Mouse (Mus musculus) layer of hippocampus, adult 8-10 months (tissue): ENCODE measurements around the gene Tmem30a. TPM values are rescaled to one million over a fixed set of nuclear protein-coding genes. Genes with fewer than 3 reads are reported as not detected.
A peak's percentile ranks its signal among the peaks of the same experiment; 100 is the strongest.

Experiments
- DNase-seq, 2 experiments: peaks; one replicate each; pipeline ENCODE4 v3.0.0; 2022; ENCODE audit warnings: low spot score in 2 of 2
- total RNA-seq, 4 experiments: library from RNA; stranded (reverse); gene quantifications; 2 replicates each; pipeline ENCODE4 v1.2.4; 2022

Tmem30a gene
- 100 to 1,000 TPM; 230 to 260 (median 239) TPM for total RNA-seq

DNA sequence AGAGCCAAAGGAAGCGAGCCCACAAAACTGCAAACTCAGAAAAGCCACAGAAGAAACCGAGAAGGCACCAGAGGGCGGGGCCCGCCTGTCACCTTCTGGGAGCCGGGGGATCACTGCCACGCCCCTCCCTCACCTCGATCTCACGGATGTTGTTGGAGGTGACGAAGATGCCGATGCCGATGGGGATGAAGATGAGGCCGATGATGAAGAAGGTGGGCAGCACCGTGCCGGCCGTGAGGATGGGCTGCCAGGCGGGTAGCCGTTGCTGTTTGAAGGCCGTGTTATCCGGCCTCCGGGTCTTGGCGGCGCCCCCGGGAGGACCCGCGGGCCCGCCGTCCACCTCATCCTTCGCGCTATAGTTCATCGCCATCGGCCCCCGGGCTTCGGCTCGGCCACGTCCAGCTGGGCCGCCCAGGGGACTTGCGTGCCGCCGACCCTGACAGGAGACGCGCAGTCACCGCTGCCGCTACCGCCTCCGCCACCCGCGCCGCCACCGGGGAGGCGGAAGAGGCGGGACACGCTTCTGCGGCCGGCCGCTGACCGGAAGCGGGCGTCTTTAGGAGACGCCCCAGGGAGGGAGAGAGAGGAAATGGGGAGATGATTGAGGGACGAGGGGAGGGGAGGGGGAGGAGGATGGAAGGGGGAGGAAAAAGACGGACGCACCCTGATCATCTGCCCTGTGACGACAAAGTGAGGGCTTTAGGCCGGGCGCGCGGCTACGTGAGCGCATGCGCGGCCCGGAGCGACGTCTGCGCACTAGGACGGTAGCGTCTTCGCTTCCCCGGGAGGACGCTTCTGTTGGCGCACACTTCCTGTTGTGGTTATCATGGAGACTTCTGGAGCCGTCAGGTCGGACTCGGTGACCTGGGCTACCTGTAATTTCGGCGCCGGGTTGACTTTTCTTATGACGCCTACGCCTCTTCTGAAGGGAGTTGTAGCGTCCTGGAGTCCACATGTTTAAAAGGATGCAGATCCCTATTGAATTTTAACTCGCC is at the start of gene Tmem30a:
Tmem30a (minus strand) TSS at position 667 of the 995 bp plus-strand sequence.
- peak; percentile 95 to 96 for DNase-seq

DNA sequence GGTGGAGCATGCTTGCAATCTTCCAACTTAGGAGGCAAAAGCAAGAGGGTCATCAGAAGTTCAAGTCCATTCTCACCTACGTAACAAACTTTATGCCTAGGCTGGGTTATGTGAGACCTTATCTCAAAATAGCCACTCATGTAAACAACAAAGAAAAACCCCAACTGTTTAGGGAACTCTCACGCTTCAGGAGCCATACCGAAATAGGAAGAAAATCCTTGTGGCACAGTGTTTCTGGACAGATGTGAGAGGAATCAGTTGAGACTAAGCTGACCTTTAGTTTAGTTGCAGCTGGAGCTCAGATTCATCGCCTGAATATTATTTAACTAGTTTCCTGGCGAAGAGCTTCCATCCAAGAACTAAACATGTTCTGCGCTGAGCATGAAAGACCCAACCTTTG is 49.3 kb upstream of the Tmem30a start:
- DNase-seq: no peak

DNA sequence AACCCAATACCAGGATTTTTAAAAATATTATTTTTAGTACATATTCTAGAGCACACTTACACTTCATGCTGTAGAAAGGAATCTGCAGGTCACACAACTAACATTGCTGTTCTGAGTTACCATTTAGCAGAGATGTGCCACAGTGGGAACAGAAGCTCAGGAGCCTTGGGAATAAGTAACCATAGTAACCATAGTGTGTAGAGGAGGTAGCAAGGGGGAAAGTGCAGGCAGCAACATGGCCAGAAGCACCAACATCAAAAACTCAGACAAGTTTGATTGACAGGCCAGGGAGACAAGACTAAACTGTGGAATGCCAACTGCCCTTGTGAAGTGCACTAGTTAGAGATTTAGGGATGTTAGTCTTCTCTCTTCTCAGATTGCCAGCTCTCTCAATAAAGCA is 48.7 kb upstream of the Tmem30a start:
- no peak for DNase-seq

DNA sequence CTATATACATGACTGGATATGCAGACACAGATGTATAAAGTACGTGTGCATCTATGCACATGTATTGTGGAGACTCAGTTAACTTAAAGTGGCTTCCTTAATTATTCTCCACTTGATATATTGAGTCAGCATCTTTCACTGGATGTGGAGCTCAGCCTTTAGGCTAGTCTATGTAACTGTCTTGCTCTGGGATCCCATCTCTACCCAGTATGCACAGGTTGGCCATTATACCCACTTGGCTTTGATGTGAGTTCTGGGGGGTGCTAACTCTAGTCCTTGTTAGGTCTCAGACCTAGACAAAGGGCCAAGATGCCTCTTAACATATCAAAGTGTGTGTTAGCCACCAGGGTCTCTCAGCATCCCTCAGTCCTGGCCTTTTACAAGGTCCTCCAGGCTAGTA is 38.0 kb upstream of the Tmem30a start:
- no peak for DNase-seq

- no peak for DNase-seq
Measured at GRCm38 (mm10) chr9:79830874-79831273, 37.6 kb upstream of the Tmem30a start.

DNA sequence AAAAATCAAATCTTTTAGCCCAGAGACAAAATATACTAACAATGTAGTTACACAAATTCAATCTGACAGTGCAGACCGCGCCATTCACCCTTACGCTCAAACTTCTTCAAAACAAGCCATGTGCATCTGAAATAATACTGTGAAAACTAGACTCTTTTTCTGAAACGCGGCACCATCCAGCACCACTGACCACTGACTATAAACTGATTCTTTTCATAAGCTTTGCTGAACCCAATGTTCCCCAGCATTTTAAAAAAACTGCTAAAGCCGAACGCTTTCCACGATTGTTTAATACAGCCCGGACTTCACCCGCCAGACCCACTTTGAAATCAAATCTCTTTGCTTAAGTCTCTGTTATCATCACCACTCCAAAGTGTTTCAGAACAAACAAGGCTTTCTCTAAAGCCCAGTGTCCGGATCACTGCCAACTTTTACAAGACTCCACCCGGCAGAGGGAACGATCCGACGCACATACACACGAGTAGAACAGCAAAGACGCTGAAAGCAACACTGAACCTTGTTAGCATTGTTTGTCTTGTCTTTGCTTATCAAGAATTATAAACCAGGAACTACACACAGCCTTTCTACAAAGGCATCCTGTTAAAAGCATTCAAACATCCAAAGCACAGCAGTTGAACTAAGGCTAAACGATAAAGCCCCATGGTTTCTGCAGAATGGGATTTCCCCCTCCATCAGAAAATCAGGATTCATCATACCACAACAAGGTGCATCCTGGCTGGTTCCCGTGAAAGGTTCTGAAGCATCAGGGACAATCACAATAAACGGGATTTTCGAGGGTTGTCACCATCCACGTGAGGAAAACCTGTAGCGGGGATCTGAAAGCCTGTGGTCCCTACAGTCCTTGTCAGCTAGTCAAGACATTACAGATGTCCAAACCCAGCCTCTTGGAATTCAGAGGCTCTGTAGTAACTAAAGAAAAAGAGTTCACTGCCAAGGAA is 36.8 kb upstream of the Tmem30a start:
- no peak for DNase-seq

DNA sequence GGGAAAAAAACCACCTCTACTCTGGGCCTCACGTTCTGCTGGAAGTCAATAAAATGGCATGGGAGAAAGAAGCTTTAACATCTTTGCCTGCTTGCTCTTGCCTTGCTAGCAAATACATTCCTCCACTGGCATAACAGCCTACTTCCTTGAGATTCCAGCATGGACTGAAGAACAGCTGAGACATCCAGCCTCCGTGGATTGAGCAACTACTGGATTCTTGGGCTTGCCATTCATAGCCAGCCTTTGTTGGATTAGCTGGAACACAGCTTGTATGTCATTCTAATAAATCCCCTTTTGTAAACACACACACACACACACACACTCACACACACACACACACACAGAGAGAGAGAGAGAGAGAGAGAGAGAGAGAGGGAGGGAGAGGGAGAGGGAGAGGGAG is 33.8 kb upstream of the Tmem30a start:
- no peak for DNase-seq

DNA sequence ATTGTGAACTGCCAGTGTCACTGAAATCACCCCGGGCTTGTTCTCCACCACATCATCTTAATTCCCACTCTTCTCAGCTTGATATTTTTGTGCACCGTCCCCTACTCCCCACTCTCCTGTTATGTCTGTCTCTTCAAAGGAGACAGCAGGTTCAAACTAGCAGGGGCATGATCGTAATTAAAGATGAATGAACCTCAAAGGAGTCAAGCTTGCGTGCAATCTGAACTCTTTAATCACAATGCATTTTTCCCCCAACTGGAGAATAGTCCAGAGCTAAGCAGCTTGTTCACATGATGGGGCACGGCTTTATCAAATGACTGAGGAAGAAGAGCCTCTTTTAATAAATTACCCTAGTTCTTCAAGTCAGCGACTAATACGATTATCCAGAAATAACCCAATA is 32.2 kb upstream of the Tmem30a start:
- no peak for DNase-seq

- DNase-seq: no peak
Measured at GRCm38 (mm10) chr9:79823856-79824255, 30.5 kb upstream of the Tmem30a start.

DNA sequence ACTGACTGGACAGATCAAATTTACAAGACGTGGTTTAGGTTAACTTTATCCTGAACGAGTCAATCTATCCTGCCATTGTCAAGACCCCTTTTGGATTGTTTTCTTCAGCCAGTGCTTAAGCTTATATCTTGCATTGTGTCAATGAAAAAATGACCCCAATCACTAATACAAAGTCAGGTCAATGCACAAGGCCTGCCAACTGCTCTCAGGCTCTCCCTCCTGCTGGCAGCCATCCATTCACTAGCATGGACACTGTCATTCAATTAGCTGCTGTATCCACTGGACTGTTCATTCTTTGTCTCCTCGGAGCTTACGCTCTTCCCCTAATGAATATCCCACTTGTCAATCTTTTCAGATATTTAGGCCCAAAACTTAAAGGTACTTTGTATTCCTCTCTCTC is 30.1 kb upstream of the Tmem30a start:
- DNase-seq: no peak

DNA sequence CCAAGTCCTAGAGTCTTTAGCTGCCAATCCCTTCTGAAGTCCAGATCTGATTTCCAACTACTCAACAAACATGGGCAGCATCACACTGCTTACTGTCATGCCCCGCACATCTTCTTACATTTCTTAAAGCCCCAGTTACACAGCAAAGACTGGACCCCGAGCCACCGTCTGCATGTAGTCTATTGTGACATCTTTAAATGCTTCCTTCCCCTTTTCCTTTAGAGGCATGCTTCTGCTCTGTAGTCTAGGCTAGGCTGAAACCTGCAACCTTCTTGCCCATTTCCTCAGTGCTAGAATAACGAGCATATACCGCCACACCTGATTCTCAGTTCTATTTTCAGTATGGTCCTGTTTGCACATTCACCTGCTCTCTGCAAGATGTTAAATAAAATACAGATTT is 23.2 kb upstream of the Tmem30a start:
- no peak for DNase-seq

- DNase-seq: no peak
Measured at GRCm38 (mm10) chr9:79816013-79816412, 22.7 kb upstream of the Tmem30a start.

DNA sequence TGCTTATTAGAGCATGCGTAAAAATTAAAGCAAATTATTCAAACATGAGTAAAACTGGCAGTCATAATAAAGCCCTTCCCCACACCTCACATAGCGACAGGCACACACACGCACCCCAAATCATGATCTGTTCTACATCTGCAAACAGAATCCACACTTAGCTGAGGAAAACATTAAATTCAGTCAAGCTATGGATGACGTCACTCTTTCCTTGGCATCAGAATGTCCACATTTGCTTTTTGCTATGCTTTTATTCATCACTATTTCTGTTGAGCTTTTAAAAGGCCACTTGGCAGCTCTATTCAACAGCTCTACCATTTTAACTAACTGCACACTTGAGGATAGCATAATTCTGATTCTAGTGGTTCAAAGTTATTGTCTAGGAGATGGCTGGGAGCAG is 21.3 kb upstream of the Tmem30a start:
- DNase-seq: no peak

GRCm38 (mm10) chr9:79810969-79811902 is 17.9 kb upstream of the Tmem30a start:
- DNase-seq: no peak

DNA sequence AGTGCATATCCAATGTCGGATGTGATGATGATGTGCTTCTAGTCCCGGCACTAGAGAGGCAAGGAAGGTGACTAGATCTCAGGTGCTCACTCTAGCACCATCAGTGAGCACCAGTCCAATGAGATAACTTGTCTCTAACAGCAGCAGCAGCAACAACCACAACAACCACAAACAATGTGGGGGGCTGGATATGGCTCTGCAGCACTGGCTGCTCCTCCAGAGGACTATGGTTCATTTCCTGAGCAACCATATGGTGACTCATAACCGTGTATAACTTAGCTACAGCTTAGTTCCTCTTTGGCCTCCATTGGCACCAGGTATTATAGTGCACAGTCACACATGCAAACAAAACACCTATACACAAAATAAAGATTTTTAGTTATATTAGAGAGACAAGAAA is 17.2 kb upstream of the Tmem30a start:
- DNase-seq: no peak

DNA sequence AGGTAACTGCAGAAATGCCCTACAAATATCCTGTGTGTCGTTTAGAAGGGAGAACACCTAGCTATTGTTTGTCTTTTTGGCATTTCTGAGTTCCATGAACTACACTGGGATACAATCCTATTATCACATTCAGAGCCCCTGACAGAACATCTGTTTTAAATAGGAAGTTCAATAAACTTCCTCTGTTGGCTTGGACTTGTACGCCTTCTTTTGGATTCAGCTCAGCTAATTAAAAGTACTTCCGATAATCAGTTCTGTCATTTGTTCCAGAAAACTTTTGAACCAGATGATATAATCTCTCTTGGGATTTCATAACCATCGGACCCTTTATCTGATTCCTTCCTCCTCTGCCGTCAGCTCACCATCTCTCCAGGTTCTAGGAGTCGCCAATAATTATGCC is 16.1 kb upstream of the Tmem30a start:
- DNase-seq: no peak

GRCm38 (mm10) chr9:79807178-79807577 is 13.9 kb upstream of the Tmem30a start:
- DNase-seq: no peak

- DNase-seq: no peak
Measured at GRCm38 (mm10) chr9:79806317-79807075, 13.2 kb upstream of the Tmem30a start.

DNA sequence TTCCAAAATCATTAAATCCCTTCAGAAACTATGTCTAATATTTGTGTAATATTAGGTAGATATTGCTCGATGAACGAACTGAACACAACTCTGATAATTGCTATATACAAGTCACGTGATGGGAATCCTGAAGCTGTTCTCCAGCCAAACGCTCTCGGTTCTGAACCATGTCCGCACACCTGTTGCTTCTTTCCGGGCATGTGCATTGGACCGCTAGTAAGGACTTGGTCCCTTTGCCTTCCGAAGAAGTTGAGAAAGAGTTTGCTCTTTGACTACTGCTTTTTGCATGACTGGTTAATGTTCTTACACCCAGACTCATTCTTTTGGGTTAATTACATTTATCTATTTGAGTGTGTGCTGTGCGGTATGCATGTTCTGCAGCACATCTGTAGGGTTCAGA is 12.1 kb upstream of the Tmem30a start:
- DNase-seq: no peak

DNA sequence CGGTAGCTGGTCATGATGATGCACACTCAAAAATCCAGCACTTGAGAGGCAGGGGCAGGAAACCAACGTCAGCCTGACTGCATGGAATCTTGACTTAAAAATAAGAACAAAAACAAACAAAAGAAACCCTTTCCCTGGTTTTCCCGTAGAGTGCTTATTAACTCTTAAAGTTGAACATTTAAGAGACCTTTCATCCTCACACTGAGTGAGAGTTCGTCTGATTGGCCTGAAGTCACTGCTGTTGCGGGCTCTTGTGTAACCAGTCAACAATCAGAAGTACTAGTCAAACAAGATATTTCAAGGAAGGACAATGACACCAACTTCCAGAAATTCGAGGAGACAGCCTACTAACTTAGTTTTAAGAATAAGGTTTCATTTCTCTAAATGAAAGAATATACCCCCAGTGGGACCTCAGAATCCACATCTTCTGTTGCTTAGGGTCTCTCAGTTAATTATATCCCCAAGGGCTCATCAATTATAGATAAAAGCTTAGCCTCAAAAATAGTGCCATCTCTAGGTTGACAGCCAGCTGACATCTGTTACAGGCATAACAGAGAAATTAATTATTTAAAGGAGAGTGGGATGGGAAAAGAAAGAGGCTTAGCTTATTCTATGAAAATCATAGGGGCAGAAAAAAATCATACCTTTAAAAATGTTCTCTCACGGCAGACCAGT is 3.3 kb upstream of the Tmem30a start:
- no peak for DNase-seq
